Mouse (Mus musculus) ES-E14 (cell line): ENCODE results near the gene Plekhg5.

Experiments used
- CHD2 ChIP-seq: IDR thresholded peaks from 2 replicates; pipeline ENCODE4 v1.6.1; 2014; ENCODE audit warnings: mild to moderate bottlenecking, low read depth, low read length, inconsistent platforms
- HCFC1 ChIP-seq: IDR thresholded peaks from 2 replicates; pipeline ENCODE4 v1.6.1; 2012; ENCODE audit warnings: low read length, inconsistent platforms, borderline replicate concordance; ENCODE audit not compliant: insufficient read depth

DNA sequence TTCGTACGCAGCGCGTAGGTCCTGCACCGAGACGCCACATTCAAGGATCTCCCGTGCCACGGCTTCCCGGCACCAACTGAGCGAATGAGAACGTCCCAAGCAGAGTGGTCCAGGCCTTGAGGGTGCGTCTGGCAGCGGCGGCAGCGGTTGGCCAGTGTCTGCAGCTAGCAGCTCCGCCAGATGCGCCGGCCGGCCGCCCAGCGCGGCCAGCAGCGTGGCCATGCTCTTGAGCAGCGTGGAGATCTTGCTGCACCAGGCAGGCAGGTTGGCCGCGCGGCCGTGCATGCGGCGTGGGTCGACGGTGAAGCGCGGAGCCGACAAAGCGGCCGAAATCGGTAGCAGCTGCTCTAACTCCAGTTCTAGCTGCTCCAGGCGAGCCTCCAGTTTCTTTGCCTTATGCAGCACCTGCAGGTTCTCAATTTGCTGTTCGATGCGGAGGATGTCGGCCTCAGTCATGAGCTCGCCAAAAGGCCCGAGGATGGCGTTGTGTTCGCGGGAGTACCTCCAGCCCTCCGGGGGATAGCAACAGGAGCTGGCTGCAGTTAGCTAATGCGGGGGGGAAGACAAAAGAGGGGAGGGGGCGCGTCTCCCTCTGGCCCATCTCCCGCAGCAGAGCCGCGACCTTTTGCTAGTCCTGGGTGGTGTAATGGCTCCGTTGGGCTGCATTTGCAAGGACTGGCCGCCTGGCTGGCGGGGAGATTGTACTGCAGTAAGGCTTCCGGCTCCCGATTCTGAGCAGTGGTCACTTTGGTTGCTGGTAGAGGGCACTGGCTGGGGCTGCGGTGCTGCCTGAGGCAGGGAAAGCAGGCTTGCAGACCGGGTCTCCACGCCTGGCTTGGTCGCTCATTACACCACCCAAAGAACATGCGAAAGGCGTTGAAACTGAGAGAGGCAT, 54.0 kb downstream of the Plekhg5 start:
- TF ChIP-seq CHD2 = no peak
- TF ChIP-seq HCFC1 = no peak
